Mouse (Mus musculus): ENCODE data around the gene Slc2a10. TPM values are rescaled to one million over a fixed set of nuclear protein-coding genes. Genes with fewer than 3 reads are reported as not detected.

Slc2a10 gene
- polyA plus RNA-seq (2015; fragmentation: Nextera tagmentation; extraction: Ambion mirVana), result 2.4 and 3.1 TPM in 2 replicates

GRCm38 (mm10) chr2:165503259-165504203, at the start of gene Slc2a10:
Gene Slc2a10, plus strand, starts transcription at chr2:165503787.

GRCm38 (mm10) chr2:165473003-165473402, 30.6 kb upstream of the Slc2a10 start, which contains the start of gene Slc13a3:
Gene Slc13a3, minus strand, starts transcription at chr2:165473230.

GRCm38 (mm10) chr2:165492648-165493553, 10.7 kb upstream of the Slc2a10 start, which contains the start of gene Trp53rka:
Gene Trp53rka, minus strand, starts transcription at chr2:165493324.

Other genes starting within 250 kb of the Slc2a10 start
- 61.4 and 65.8 TPM in 2 replicates for gene Slc35c2, start 215.9 kb upstream of the Slc2a10 start, polyA plus RNA-seq (2015; fragmentation: Nextera tagmentation; extraction: Ambion mirVana)
- gene Elmo2, start 177.3 kb upstream of the Slc2a10 start, polyA plus RNA-seq (2015; fragmentation: Nextera tagmentation; extraction: Ambion mirVana), result 59.7 and 71.2 TPM in 2 replicates
- 0.88 and 1.8 TPM in 2 replicates for gene Zfp663, start 135.1 kb upstream of the Slc2a10 start, polyA plus RNA-seq (2015; fragmentation: Nextera tagmentation; extraction: Ambion mirVana)
- gene Zfp334, start 115.5 kb upstream of the Slc2a10 start, polyA plus RNA-seq (2015; fragmentation: Nextera tagmentation; extraction: Ambion mirVana), result 4.7 and 5.1 TPM in 2 replicates
- 0.06 and 0.14 TPM in 2 replicates for gene Ocstamp, start 103.4 kb upstream of the Slc2a10 start, polyA plus RNA-seq (2015; fragmentation: Nextera tagmentation; extraction: Ambion mirVana)
- 8.6 and 12.8 TPM in 2 replicates for gene Slc13a3, start 30.6 kb upstream of the Slc2a10 start, polyA plus RNA-seq (2015; fragmentation: Nextera tagmentation; extraction: Ambion mirVana)
- 32.4 and 34.9 TPM in 2 replicates for gene Trp53rka, start 10.5 kb upstream of the Slc2a10 start, polyA plus RNA-seq (2015; fragmentation: Nextera tagmentation; extraction: Ambion mirVana)
- gene Eya2, start 91.2 kb downstream of the Slc2a10 start, polyA plus RNA-seq (2015; fragmentation: Nextera tagmentation; extraction: Ambion mirVana), result 9.3 and 10.0 TPM in 2 replicates

Data from neural tube, postnatal 0 days (tissue).